ENCODE assay signal across 21 mouse cellular contexts in the genomic region with DNA sequence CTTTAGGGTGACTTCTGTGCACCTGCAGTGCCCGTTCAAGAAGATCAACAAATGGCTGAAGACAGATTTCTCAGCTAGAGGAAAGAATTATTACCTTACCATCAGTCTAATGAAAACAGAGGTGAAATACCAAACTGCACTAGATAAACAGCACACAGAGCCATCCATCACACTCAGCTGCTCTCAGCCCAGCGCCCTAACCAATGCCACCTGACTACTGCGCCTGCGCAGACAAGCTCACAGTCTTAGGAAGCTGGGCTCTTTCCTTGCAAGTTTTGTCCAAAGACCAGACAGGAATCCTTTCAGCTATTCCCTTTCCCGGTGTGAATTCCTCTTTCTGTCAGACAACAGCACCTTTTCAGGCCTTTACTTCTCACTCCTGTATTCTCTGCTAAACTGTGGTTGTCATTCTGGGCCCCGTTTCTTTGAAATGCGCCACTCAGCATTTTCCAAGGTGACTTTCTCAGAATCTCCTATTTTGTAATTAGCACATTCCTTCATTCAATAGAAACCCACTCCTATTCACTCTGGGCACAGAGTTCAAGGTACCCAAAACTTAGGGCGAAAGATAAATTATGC.
DNase-seq lines count a peak whose midpoint lies in the region; ATAC-seq and TF ChIP-seq lines count a peak whose summit lies in the region.
"Had no signal": no experiment of that assay in that cellular context is flagged by ENCODE, and none has a peak within 500 bp of the region (broad histone marks: within the 10 kb centered on the region; RNA-seq: fewer than 3 reads in every experiment).

No protein-coding gene starts in this region.

- no peak for TF ChIP-seq EP300 in lung, postnatal 0 days (IDR thresholded peaks at IDR 0.05)

- no peak for TF ChIP-seq CTCF in kidney, postnatal 0 days (IDR thresholded peaks at IDR 0.05; ENCODE audit: low read depth)
- no peak for TF ChIP-seq CTCF in lung, postnatal 0 days (IDR thresholded peaks at IDR 0.05)

- no peak overlapping the region for H3K4me2 ChIP-seq in kidney, postnatal 0 days (ENCODE audit: low read length)
- H3K4me2 ChIP-seq in kidney, embryonic 15.5 days: no peak overlapping the region
- H3K4me2 ChIP-seq in lung, postnatal 0 days (replicated peaks; ENCODE audit: low read depth, low read length): no peak overlapping the region
- H3K4me2 ChIP-seq: embryonic facial prominence, embryonic 13.5 days; forebrain, embryonic 13.5 days; hindbrain, embryonic 15.5 days; limb, embryonic 12.5 days; liver, embryonic 12.5 days; midbrain, embryonic 13.5 days; stomach, embryonic 15.5 days had no signal

- no peaks in the 10 kb centered on the region for H3K9me3 ChIP-seq in kidney, postnatal 0 days (replicated peaks; ENCODE audit: low read length)
- no peaks in the 10 kb centered on the region for H3K9me3 ChIP-seq in kidney, embryonic 15.5 days (replicated peaks)
- no peaks in the 10 kb centered on the region for H3K9me3 ChIP-seq in lung, postnatal 0 days (ENCODE audit: low read length)
- H3K9me3 ChIP-seq: embryonic facial prominence, embryonic 13.5 days; forebrain, embryonic 13.5 days; heart, embryonic 10.5 days; hindbrain, embryonic 15.5 days; limb, embryonic 12.5 days; liver, embryonic 12.5 days; midbrain, embryonic 13.5 days; stomach, embryonic 15.5 days had no signal

- no peaks in the 10 kb centered on the region for H3K36me3 ChIP-seq in kidney, postnatal 0 days (ENCODE audit: insufficient read depth, low read length)
- H3K36me3 ChIP-seq in kidney, embryonic 15.5 days: no peaks in the 10 kb centered on the region
- H3K36me3 ChIP-seq in lung, postnatal 0 days (ENCODE audit: insufficient read depth, low read length): no peaks in the 10 kb centered on the region
- H3K36me3 ChIP-seq: embryonic facial prominence, embryonic 13.5 days; heart, embryonic 10.5 days; hindbrain, embryonic 15.5 days; limb, embryonic 12.5 days; liver, embryonic 12.5 days; midbrain, embryonic 13.5 days; stomach, embryonic 15.5 days had no signal

- ATAC-seq in kidney, postnatal 0 days (replicated peaks; ENCODE audit: low FRiP score, low read depth): no peak
- ATAC-seq in kidney, embryonic 15.5 days (replicated peaks; ENCODE audit: low FRiP score): no peak
- ATAC-seq in lung, postnatal 0 days: no peak
- ATAC-seq: forebrain, embryonic 13.5 days; liver, embryonic 12.5 days; midbrain, embryonic 13.5 days had no signal

- H3K27me3 ChIP-seq in kidney, postnatal 0 days (ENCODE audit: insufficient read depth, low read length): no peaks in the 10 kb centered on the region
- no peaks in the 10 kb centered on the region for H3K27me3 ChIP-seq in kidney, embryonic 15.5 days
- H3K27me3 ChIP-seq in lung, postnatal 0 days (replicated peaks; ENCODE audit: insufficient read depth, low read length): no peaks in the 10 kb centered on the region
- H3K27me3 ChIP-seq: CH12.LX; forebrain, embryonic 13.5 days; hindbrain, embryonic 15.5 days; liver, embryonic 12.5 days; midbrain, embryonic 13.5 days; stomach, embryonic 15.5 days had no signal

- WGBS in kidney, postnatal 0 days: 51% methylated on average over 8 of the region's 8 CpGs
- WGBS in kidney, embryonic 15.5 days: 53% methylated on average over 8 of the region's 8 CpGs
- WGBS in lung, postnatal 0 days: 58% methylated on average over 8 of the region's 8 CpGs

- peaks cover 7% of the 10 kb centered on the region; the same call in 1 of the 2 replicates for H3K4me1 ChIP-seq in kidney, postnatal 0 days (replicated peaks; ENCODE audit: insufficient read depth, low read length)
- peaks cover 22% of the 10 kb centered on the region for H3K4me1 ChIP-seq in kidney, embryonic 15.5 days
- no peaks in the 10 kb centered on the region for H3K4me1 ChIP-seq in lung, postnatal 0 days (ENCODE audit: insufficient read depth, low read depth, low read length)
- H3K4me1 ChIP-seq: liver, embryonic 12.5 days; stomach, embryonic 15.5 days had no signal

- H3K4me3 ChIP-seq in kidney, postnatal 0 days (replicated peaks; ENCODE audit: low read depth, low read length): no peak overlapping the region
- H3K4me3 ChIP-seq in kidney, embryonic 15.5 days (replicated peaks): no peak overlapping the region
- H3K4me3 ChIP-seq in lung, postnatal 0 days (ENCODE audit: low read depth, low read length): no peak overlapping the region
- H3K4me3 ChIP-seq: embryonic facial prominence, embryonic 13.5 days; erythroblast, embryonic 14.5 days; forebrain, embryonic 13.5 days; heart, embryonic 10.5 days; hindbrain, embryonic 15.5 days; limb, embryonic 12.5 days; liver, embryonic 12.5 days; midbrain, embryonic 13.5 days; stomach, embryonic 15.5 days had no signal

- no peak overlapping the region for H3K9ac ChIP-seq in kidney, postnatal 0 days (ENCODE audit: low read depth, low read length)
- no peak overlapping the region for H3K9ac ChIP-seq in kidney, embryonic 15.5 days
- H3K9ac ChIP-seq in lung, postnatal 0 days (replicated peaks; ENCODE audit: low read depth): no peak overlapping the region
- H3K9ac ChIP-seq: embryonic facial prominence, embryonic 13.5 days; forebrain, embryonic 13.5 days; hindbrain, embryonic 15.5 days; limb, embryonic 12.5 days; liver, embryonic 12.5 days; midbrain, embryonic 13.5 days; stomach, embryonic 15.5 days had no signal

- peak; percentile 65 for DNase-seq in kidney, postnatal 0 days (ENCODE audit: low spot score)
- DNase-seq in ZHBTc4 (ENCODE audit: low read depth, low spot score) (peak; percentile 74), MN1 (ENCODE audit: low spot score) (no peak)
- DNase-seq in kidney, postnatal 14 days: peak; percentile 27
- peak; percentile 79 for DNase-seq in mesoderm, embryonic 11.5 days (ENCODE audit: low read depth, low spot score)
- no peak for DNase-seq in lung, postnatal 0 days (ENCODE audit: low spot score)
- DNase-seq: B cell, adult 2 months; cerebellum, adult 9-10 months; lung, adult 18-20 months; thymus, postnatal 36 days had no signal

- H3K27ac ChIP-seq in kidney, postnatal 0 days: no peak overlapping the region
- no peak overlapping the region for H3K27ac ChIP-seq in kidney, embryonic 15.5 days
- H3K27ac ChIP-seq in lung, postnatal 0 days (ENCODE audit: low read length): no peak overlapping the region
- H3K27ac ChIP-seq: embryonic facial prominence, embryonic 13.5 days; forebrain, embryonic 13.5 days; heart, embryonic 10.5 days; hindbrain, embryonic 15.5 days; limb, embryonic 12.5 days; liver, embryonic 12.5 days; midbrain, embryonic 13.5 days; stomach, embryonic 15.5 days had no signal

Comparison
In these comparisons a context has a peak if more than half of its experiments do, and no peak if none do; other contexts are left out.
1. DNase-seq: peak in kidney, postnatal 0 days (single experiment), ZHBTc4 (single experiment), kidney, postnatal 14 days (single experiment) and mesoderm, embryonic 11.5 days (single experiment); none in MN1 (single experiment) and lung, postnatal 0 days (single experiment).